Mouse (Mus musculus) hindbrain, embryonic 16.5 days (tissue): ENCODE data around the gene Ccdc91. TPM values are rescaled to one million over a fixed set of nuclear protein-coding genes. Genes with fewer than 3 reads are reported as not detected.
A peak's percentile ranks its signal among the peaks of the same experiment; 100 is the strongest.

Experiments used
- ATAC-seq: fragments of 200-750 bp; cut with Nextera tagmentation; 2 replicates; pipeline ENCODE4 v1.8.0; 2017; ENCODE audit warnings: moderate TSS enrichment, moderate library complexity
- H3K27ac ChIP-seq: fragments of 300-500 bp; sonication (generic); 2 replicates; pipeline ENCODE4 v1.5.1; 2014; ENCODE audit warnings: low read depth, mild to moderate bottlenecking, control low read depth, low read length, moderate library complexity
- H3K27me3 ChIP-seq: fragments of 300-500 bp; sonication (generic); replicated peaks from 2 replicates; pipeline ENCODE4 v1.6.1; 2014; ENCODE audit warnings: low read length; ENCODE audit not compliant: control insufficient read depth, insufficient read depth
- H3K36me3 ChIP-seq: fragments of 300-500 bp; sonication (generic); 2 replicates; pipeline ENCODE4 v1.6.1; 2014; ENCODE audit warnings: mild to moderate bottlenecking, low read length, moderate library complexity, mixed read lengths; ENCODE audit not compliant: control insufficient read depth, insufficient read depth
- H3K4me1 ChIP-seq: fragments of 300-500 bp; sonication (generic); 2 replicates; pipeline ENCODE4 v1.6.1; 2014; ENCODE audit warnings: low read depth, low read length; ENCODE audit not compliant: control insufficient read depth, insufficient read depth
- H3K4me2 ChIP-seq: fragments of 300-500 bp; sonication (generic); 2 replicates; pipeline ENCODE4 v1.6.1; 2014; ENCODE audit warnings: mild to moderate bottlenecking, low read length, control low read depth, moderate library complexity
- H3K4me3 ChIP-seq: fragments of 300-500 bp; sonication (generic); 2 replicates; pipeline ENCODE4 v1.5.1; 2014; ENCODE audit warnings: mild to moderate bottlenecking, low read length, control low read depth, moderate library complexity
- H3K9ac ChIP-seq: fragments of 300-500 bp; sonication (generic); 2 replicates; pipeline ENCODE4 v1.6.1; 2014; ENCODE audit warnings: low read depth, mild to moderate bottlenecking, control low read depth, low read length, moderate library complexity
- H3K9me3 ChIP-seq: fragments of 300-500 bp; sonication (generic); 2 replicates; pipeline ENCODE4 v1.6.1; 2014; ENCODE audit warnings: mild to moderate bottlenecking, low read length, moderate library complexity; ENCODE audit not compliant: control insufficient read depth
- WGBS: fragments of 180-500 bp; shearing (Covaris S2); extraction: QIAGEN DNeasy Blood & Tissue Kit; methylation state at CpG from one replicate; pipeline ENCODE4 v1.1.7; 2014; 5-methylcytosine and 5-hydroxymethylcytosine counted together
- polyA plus RNA-seq: library from polyadenylated mRNA; unstranded; fragments of >200 nt; fragmentation: Nextera tagmentation; extraction: Ambion mirVana; gene quantifications from 2 replicates; pipeline ENCODE4 v1.2.1, GENCODE M21; 2015

The Ccdc91 gene
- polyA plus RNA-seq, 1 experiment from 2014 or later, result 49.2 TPM

DNA sequence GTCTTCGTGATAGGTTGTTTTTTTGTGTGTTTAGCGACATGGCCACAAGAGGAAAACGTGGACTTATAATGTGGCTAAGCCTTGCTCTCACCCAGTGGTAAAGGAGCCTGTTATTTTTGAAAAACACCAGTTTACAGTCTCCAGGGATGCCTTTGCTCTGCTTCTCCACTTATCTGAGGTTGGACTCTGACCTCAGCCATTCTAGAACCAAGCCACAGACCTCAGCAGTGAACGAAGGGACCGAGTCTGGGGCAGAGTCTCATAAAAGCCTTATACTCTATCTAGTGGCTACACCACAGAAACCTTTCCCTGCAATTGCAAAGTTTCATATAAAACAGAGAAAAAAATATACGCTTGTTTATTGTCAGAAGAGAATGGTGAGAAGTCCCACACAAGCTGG, 65.3 kb downstream of the Ccdc91 start:
- Histone ChIP-seq H3K4me1 (no peaks in the 10 kb centered on the region), H3K4me3 (no peak overlapping the region), H3K9ac (no peak overlapping the region), H3K27me3 (no peaks in the 10 kb centered on the region), H3K4me2 (no peak overlapping the region), H3K36me3 (no peaks in the 10 kb centered on the region), H3K9me3 (no peaks in the 10 kb centered on the region), H3K27ac (no peak overlapping the region)
- WGBS, result 90% methylated on average over 6 of the region's 6 CpGs
- no peak for ATAC-seq

DNA sequence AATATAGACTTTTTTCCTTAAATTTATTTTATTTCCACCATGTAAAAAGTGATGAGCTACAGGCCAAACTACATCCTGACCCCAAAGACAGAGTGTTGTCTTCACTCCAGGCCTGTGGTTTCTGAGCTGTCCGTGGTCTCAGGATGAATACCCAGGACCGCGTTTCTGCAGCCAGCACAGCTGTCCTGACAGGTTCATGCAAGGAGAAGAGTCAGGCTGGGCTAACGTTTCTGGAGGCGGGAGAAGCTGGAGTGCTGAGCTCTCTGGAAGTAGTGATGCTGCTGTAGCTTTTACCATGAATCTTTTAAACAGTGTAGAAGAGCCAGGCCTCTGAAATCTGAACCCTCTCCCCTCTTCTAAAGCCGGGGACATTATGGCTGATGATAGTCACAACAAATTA, 80.0 kb downstream of the Ccdc91 start:
- Histone ChIP-seq H3K4me1 (no peaks in the 10 kb centered on the region), H3K36me3 (no peaks in the 10 kb centered on the region), H3K9me3 (no peaks in the 10 kb centered on the region), H3K27me3 (no peaks in the 10 kb centered on the region), H3K4me2 (no peak overlapping the region), H3K27ac (no peak overlapping the region), H3K9ac (no peak overlapping the region), H3K4me3 (no peak overlapping the region)
- ATAC-seq, result no peak
- WGBS, result 84% methylated on average over 6 of the region's 6 CpGs

DNA sequence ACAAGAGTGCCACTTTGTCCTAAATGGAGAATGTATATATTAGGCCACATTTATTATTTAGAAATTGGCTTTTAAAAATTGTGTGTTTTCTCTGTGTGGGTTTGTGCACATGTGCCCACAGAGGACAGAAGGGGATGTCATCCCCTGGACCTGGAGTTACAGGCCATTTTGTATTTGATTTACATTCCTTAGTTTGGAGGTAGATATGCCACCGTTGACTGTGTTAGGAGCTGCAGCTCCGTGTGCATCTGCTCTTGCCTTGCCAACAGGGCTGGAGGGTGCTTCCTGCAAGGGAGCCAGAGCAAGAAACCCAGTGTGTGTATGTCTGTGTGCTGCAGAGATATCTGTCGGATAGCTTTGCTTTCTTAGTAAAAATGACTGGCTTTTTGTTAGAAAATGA, 83.7 kb downstream of the Ccdc91 start:
- ATAC-seq, result no peak
- H3K9ac ChIP-seq, result no peak overlapping the region

DNA sequence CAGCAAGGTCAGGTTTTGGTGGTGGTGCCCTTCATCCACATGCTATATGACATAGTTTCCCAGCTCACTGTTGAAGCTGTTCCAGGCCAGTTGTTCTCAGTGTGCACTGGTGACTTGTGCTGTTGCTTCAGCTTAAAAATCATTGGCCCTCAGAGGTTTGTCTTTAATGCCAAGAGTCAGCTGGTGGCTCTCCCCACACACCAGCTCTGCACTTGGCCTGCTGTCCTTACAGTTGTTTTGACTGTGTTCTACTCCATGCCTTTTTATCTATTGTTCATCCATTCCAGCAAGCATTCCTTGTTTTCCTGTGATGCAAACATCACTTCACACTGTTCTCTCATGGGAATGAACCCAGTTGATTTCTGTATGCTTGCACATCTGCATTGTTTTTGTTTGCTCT, 84.8 kb downstream of the Ccdc91 start:
- Histone ChIP-seq H3K27ac (no peak overlapping the region), H3K4me3 (no peak overlapping the region), H3K4me1 (no peaks in the 10 kb centered on the region), H3K27me3 (no peaks in the 10 kb centered on the region), H3K36me3 (no peaks in the 10 kb centered on the region), H3K9me3 (no peaks in the 10 kb centered on the region), H3K9ac (no peak overlapping the region), H3K4me2 (no peak overlapping the region)
- ATAC-seq, result no peak

More for the DNA sequence above, 83.7 kb downstream of the Ccdc91 start:
- Histone ChIP-seq H3K36me3 (no peaks in the 10 kb centered on the region), H3K9me3 (no peaks in the 10 kb centered on the region), H3K4me2 (no peak overlapping the region), H3K4me3 (no peak overlapping the region), H3K27me3 (no peaks in the 10 kb centered on the region), H3K4me1 (no peaks in the 10 kb centered on the region), H3K27ac (no peak overlapping the region)
- WGBS, result 78% methylated on average over 3 of the region's 3 CpGs

DNA sequence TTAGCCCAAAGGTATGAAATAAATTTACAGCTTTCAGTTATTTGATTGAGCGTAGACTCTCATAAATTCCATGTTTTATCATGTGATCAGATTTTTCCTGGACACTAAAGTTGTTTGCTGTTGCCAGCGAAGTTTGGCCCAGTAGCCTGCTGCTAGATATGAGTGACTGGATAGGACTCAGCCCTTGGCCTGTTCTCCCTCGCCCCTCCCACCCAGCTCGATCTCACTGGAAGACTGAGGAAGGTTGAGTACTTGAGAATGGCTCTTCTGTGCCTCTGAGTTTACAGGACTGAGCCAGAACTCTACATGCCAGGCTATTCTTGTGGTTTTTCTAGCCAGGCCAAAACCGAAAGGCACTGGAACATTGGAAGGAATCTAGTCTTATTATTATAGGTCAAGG, 93.6 kb downstream of the Ccdc91 start:
- no peak overlapping the region for H3K4me2 ChIP-seq
- H3K27me3 ChIP-seq, result no peaks in the 10 kb centered on the region
- H3K9me3 ChIP-seq, result no peaks in the 10 kb centered on the region
- H3K27ac ChIP-seq, result no peak overlapping the region
- H3K9ac ChIP-seq, result no peak overlapping the region
- ATAC-seq, result no peak
- no peaks in the 10 kb centered on the region for H3K36me3 ChIP-seq
- 93% methylated on average over 5 of the region's 5 CpGs for WGBS
- no peak overlapping the region for H3K4me3 ChIP-seq
- no peaks in the 10 kb centered on the region for H3K4me1 ChIP-seq

DNA sequence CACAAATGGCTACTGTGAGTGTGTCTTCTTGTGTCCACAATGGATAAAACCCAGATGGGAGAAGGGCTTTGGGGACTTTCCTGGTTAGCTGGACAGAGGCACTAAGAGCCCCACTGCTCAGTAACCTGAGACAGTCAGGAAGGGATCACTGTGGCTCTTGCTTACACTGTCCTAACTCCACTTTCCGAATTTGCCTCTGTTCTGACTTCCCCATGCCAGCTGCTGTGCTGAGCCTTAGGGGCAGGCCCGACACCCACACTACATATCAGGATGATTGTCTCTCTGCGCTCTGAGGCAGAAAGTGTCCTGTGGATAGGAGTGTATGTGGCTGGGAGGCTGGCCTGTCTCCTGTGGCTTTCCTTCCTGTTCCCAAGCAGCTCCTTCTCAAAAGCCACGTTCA, 97.5 kb downstream of the Ccdc91 start:
- no peak overlapping the region for H3K4me3 ChIP-seq
- ATAC-seq, result no peak
- H3K4me1 ChIP-seq, result no peaks in the 10 kb centered on the region; the same call in 1 of the 2 replicates
- H3K4me2 ChIP-seq, result no peak overlapping the region
- no peak overlapping the region for H3K9ac ChIP-seq
- H3K27me3 ChIP-seq, result no peaks in the 10 kb centered on the region
- no peak overlapping the region for H3K27ac ChIP-seq
- no peaks in the 10 kb centered on the region for H3K36me3 ChIP-seq
- no peaks in the 10 kb centered on the region for H3K9me3 ChIP-seq
- WGBS, result 58% methylated on average over 4 of the region's 4 CpGs

DNA sequence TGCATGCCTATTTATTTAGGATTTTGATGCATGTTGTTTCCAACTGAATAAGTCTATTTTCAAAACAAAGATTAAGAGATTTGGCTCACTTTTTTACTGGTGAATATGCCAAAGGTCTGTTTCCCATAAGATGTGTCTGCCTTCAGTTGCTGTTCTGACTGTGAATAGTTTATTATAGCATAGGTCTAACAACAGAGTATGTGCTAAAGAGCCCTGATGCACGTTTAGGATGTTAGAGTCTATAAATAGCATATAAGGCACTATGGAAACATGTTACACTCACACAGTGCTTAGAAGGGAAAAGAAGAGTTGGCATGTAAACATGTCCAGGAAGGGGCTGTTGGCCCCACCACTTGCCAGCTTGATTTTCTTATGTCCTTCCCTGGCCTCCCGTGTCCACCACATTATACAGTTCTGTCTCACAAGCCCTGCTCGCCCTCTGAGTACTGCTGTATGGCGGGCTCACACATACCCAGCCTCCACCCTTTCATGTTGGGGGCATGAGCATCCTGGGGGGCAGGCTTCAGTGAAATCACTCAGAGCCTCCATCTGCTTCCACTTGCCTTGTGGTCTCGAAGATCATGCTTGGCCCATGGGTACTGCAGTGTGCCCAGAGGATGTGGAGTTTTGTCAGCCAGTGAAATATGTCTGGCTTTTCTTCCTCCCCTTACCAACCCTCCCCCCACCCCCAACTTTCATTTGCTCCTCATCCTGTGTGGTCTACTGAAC, 99.0 kb downstream of the Ccdc91 start:
- peak; percentile 70 for ATAC-seq
- 55% methylated on average over 5 of the region's 5 CpGs for WGBS
- H3K27ac ChIP-seq, result 0 out of 2 replicates have a peak overlapping the region, but pooled peaks have one; percentile 12

DNA sequence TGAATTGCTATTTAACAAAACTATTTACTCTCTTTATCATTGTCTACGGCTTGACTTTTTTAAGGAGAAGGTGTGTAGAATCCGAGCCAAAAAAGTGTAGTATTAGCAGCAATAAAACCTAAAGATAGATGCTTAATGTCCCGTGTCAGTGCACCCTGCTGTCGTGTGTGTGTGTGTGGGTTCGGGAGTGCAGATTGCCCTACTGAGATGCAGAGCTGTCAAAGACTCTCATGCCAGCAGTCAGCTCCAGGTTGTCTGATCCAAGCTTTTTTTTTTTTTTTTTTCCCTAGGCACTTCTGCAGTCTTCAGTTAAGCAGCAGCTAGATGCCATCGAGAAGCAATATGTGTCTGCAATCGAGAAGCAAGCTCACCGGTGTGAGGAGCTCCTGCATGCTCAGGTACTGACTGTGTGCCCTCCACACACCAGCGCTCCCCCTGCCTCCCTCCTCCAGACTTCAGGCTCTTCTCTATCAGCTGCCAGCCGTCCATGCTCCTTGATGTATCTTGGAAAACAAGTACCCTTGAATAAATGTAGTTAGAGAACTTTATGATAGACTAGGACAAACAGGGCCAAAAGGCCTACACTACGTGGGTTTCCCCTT, 99.7 kb downstream of the Ccdc91 start:
- no peaks in the 10 kb centered on the region; the same call in 1 of the 2 replicates for H3K4me1 ChIP-seq
- peak; percentile 58; the same call in 1 of the 2 replicates for ATAC-seq
- no peak overlapping the region for H3K9ac ChIP-seq
- no peak overlapping the region for H3K4me3 ChIP-seq
- no peak overlapping the region for H3K27ac ChIP-seq
- H3K9me3 ChIP-seq, result no peaks in the 10 kb centered on the region
- no peaks in the 10 kb centered on the region for H3K36me3 ChIP-seq
- no peak overlapping the region for H3K4me2 ChIP-seq
- no peaks in the 10 kb centered on the region for H3K27me3 ChIP-seq
- 55% methylated on average over 11 of the region's 11 CpGs for whole genome bisulfite sequencing

More for the DNA sequence above, 99.0 kb downstream of the Ccdc91 start:
- no peak overlapping the region for H3K9ac ChIP-seq
- H3K27me3 ChIP-seq, result no peaks in the 10 kb centered on the region
- H3K4me1 ChIP-seq, result no peaks in the 10 kb centered on the region; the same call in 1 of the 2 replicates
- H3K4me2 ChIP-seq, result no peak overlapping the region
- no peak overlapping the region for H3K4me3 ChIP-seq
- no peaks in the 10 kb centered on the region for H3K36me3 ChIP-seq
- no peaks in the 10 kb centered on the region for H3K9me3 ChIP-seq

DNA sequence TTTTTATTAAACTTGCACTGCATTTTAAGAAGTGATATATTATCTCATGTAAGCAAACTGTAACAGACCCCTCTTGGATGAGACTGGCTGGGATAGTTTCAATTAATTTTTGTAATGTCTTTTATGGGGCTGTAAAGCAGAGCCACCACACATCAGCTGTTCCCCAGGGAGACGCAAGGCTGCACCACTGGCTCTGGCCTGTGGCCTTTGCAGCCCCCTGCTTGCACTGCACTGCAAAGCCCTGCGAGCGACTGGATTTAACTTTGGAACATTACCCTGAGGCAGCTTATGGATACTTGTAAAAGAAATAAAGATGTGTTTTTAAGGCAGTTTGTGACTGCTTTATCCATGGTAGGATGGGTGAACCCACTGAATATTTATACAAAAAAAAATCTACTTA, 112.0 kb downstream of the Ccdc91 start:
- Histone ChIP-seq H3K4me3 (no peak overlapping the region), H3K9ac (no peak overlapping the region), H3K9me3 (no peaks in the 10 kb centered on the region), H3K27ac (no peak overlapping the region), H3K27me3 (no peaks in the 10 kb centered on the region), H3K36me3 (peaks cover 6% of the 10 kb centered on the region), H3K4me2 (no peak overlapping the region), H3K4me1 (no peaks in the 10 kb centered on the region)
- WGBS, result 63% methylated on average over 3 of the region's 3 CpGs
- no peak for ATAC-seq
